Mouse (Mus musculus): Measurements from ENCODE around the gene Dnajc21. TPM values are rescaled to one million over a fixed set of nuclear protein-coding genes. Genes with fewer than 3 reads are reported as not detected.
A peak's percentile ranks its signal among the peaks of the same experiment; 100 is the strongest.

Gene Dnajc21
- polyA plus RNA-seq, 1 experiment from 2014 or later: 10.6 TPM

GRCm38 (mm10) chr15:10421785-10422144 is 48.6 kb downstream of the Dnajc21 start:
- H3K27me3 ChIP-seq (ENCODE audit: insufficient read depth, poor library complexity, severe bottlenecking): no peaks in the 10 kb centered on the region
- H3K9me3 ChIP-seq: no peaks in the 10 kb centered on the region
- peaks cover 23% of the 10 kb centered on the region for H3K4me1 ChIP-seq (replicated peaks)
- no peaks in the 10 kb centered on the region for H3K36me3 ChIP-seq
- no peak for DNase-seq (ENCODE audit: low spot score)
- H3K4me3 ChIP-seq: no peak overlapping the region
- no peak overlapping the region for H3K27ac ChIP-seq
- 48% methylated on average over 1 of the region's 1 CpGs for WGBS

- no peak overlapping the region for H3K4me3 ChIP-seq
- H3K36me3 ChIP-seq: no peaks in the 10 kb centered on the region
- H3K9me3 ChIP-seq: no peaks in the 10 kb centered on the region
- WGBS: 20% methylated on average over 7 of the region's 7 CpGs
- DNase-seq (ENCODE audit: low spot score): peak; percentile 43
- no peaks in the 10 kb centered on the region for H3K27me3 ChIP-seq (ENCODE audit: insufficient read depth, poor library complexity, severe bottlenecking)
- no peak overlapping the region for H3K27ac ChIP-seq
- H3K4me1 ChIP-seq (replicated peaks): peaks cover 23% of the 10 kb centered on the region
These were observed 49.1 kb downstream of the Dnajc21 start for GRCm38 (mm10) chr15:10421138-10421784.

- no peaks in the 10 kb centered on the region for H3K9me3 ChIP-seq
- no peaks in the 10 kb centered on the region for H3K27me3 ChIP-seq (ENCODE audit: insufficient read depth, poor library complexity, severe bottlenecking)
- H3K27ac ChIP-seq: no peak overlapping the region
- no peaks in the 10 kb centered on the region for H3K4me1 ChIP-seq (replicated peaks)
- H3K4me3 ChIP-seq: no peak overlapping the region
- WGBS: 91% methylated on average over 6 of the region's 6 CpGs
- no peaks in the 10 kb centered on the region for H3K36me3 ChIP-seq
- no peak for DNase-seq (ENCODE audit: low spot score)
These were observed 56.7 kb downstream of the Dnajc21 start for GRCm38 (mm10) chr15:10413656-10414055.

- Histone ChIP-seq H3K27me3 (ENCODE audit: insufficient read depth, poor library complexity, severe bottlenecking) (no peaks in the 10 kb centered on the region), H3K36me3 (no peaks in the 10 kb centered on the region), H3K4me3 (no peak overlapping the region), H3K4me1 (replicated peaks) (no peaks in the 10 kb centered on the region), H3K9me3 (no peaks in the 10 kb centered on the region), H3K27ac (no peak overlapping the region)
- WGBS: 83% methylated on average over 2 of the region's 2 CpGs
- no peak for DNase-seq (ENCODE audit: low spot score)
These were observed 59.4 kb downstream of the Dnajc21 start for GRCm38 (mm10) chr15:10410881-10411280.

GRCm38 (mm10) chr15:10409842-10410241 is 60.5 kb downstream of the Dnajc21 start:
- Histone ChIP-seq H3K4me3 (no peak overlapping the region), H3K36me3 (no peaks in the 10 kb centered on the region), H3K9me3 (no peaks in the 10 kb centered on the region), H3K4me1 (replicated peaks) (no peaks in the 10 kb centered on the region), H3K27me3 (ENCODE audit: insufficient read depth, poor library complexity, severe bottlenecking) (no peaks in the 10 kb centered on the region), H3K27ac (no peak overlapping the region)
- no peak for DNase-seq (ENCODE audit: low spot score)
- 90% methylated on average over 3 of the region's 3 CpGs for WGBS

- 56% methylated on average over 3 of the region's 3 CpGs for WGBS
These were observed 69.9 kb downstream of the Dnajc21 start for GRCm38 (mm10) chr15:10400415-10400814.

GRCm38 (mm10) chr15:10399795-10400194 is 70.5 kb downstream of the Dnajc21 start:
- 0 out of 2 replicates have a peak, but pooled peaks cover 2% of the 10 kb centered on the region for H3K4me1 ChIP-seq (replicated peaks)
- H3K4me3 ChIP-seq: no peak overlapping the region
- H3K27me3 ChIP-seq (ENCODE audit: insufficient read depth, poor library complexity, severe bottlenecking): no peaks in the 10 kb centered on the region
- no peak for DNase-seq (ENCODE audit: low spot score)
- H3K27ac ChIP-seq: no peak overlapping the region
- WGBS: 76% methylated on average over 2 of the region's 2 CpGs
- no peaks in the 10 kb centered on the region for H3K9me3 ChIP-seq
- no peaks in the 10 kb centered on the region for H3K36me3 ChIP-seq

More at GRCm38 (mm10) chr15:10400415-10400814, 69.9 kb downstream of the Dnajc21 start:
- H3K9me3 ChIP-seq: no peaks in the 10 kb centered on the region
- H3K4me1 ChIP-seq (replicated peaks): 0 out of 2 replicates have a peak, but pooled peaks cover 2% of the 10 kb centered on the region
- no peaks in the 10 kb centered on the region for H3K36me3 ChIP-seq
- no peak overlapping the region for H3K4me3 ChIP-seq
- no peaks in the 10 kb centered on the region for H3K27me3 ChIP-seq (ENCODE audit: insufficient read depth, poor library complexity, severe bottlenecking)
- no peak overlapping the region for H3K27ac ChIP-seq
- DNase-seq (ENCODE audit: low spot score): no peak

Other genes with a start within 250 kb of the Dnajc21 start
- gene Gm21973, start 145.1 kb downstream of the Dnajc21 start, polyA plus RNA-seq (2016; fragmentation: Nextera tagmentation; extraction: Ambion mirVana): not detected in 2 replicates
- gene Agxt2, start 112.0 kb downstream of the Dnajc21 start, polyA plus RNA-seq (2016; fragmentation: Nextera tagmentation; extraction: Ambion mirVana): not detected in 2 replicates
- gene Brix1, start 15.4 kb upstream of the Dnajc21 start, polyA plus RNA-seq (2016; fragmentation: Nextera tagmentation; extraction: Ambion mirVana): 113 and 115 TPM in 2 replicates
- gene Rad1, start 15.5 kb upstream of the Dnajc21 start, polyA plus RNA-seq (2016; fragmentation: Nextera tagmentation; extraction: Ambion mirVana): 44.3 and 50.8 TPM in 2 replicates
- not detected in 2 replicates for gene Ttc23l, start 88.2 kb upstream of the Dnajc21 start, polyA plus RNA-seq (2016; fragmentation: Nextera tagmentation; extraction: Ambion mirVana)
- gene Rai14, start 244.1 kb upstream of the Dnajc21 start, polyA plus RNA-seq (2016; fragmentation: Nextera tagmentation; extraction: Ambion mirVana): 72.2 and 77.9 TPM in 2 replicates